Mouse (Mus musculus) megakaryocyte, embryonic 14.5 days (primary cell): Measurements from ENCODE around the gene D930020B18Rik.

Experiments
- FLI1 ChIP-seq: IDR thresholded peaks from 2 replicates; pipeline ENCODE4 v1.6.1; 2012; ENCODE audit warnings: low read length, inconsistent platforms, mixed read lengths
- GATA1 ChIP-seq: IDR thresholded peaks from 3 replicates; pipeline ENCODE4 v1.6.1; 2012; ENCODE audit warnings: mixed read lengths, low read length, inconsistent platforms, borderline replicate concordance

GRCm38 (mm10) chr10:121689591-121690314, 48.4 kb downstream of the D930020B18Rik start:
- TF ChIP-seq GATA1: no peak
- TF ChIP-seq FLI1: no peak
